Comparison of ENCODE assay signal across 7 mouse cellular contexts in genomic region chr7:142371768-142372661, GRCm38 (mm10). TPM values are rescaled to one million over a fixed set of nuclear protein-coding genes. Genes with fewer than 3 reads are reported as not detected.
DNase-seq lines count a peak whose midpoint lies in the region; ATAC-seq and TF ChIP-seq lines count a peak whose summit lies in the region.

No protein-coding gene starts in this region.

- 0 out of 2 replicates have a peak, but pooled peaks cover 6% of the 10 kb centered on the region for H3K4me1 ChIP-seq in forebrain, postnatal 0 days (ENCODE audit: insufficient read depth)
- H3K4me1 ChIP-seq in limb, embryonic 12.5 days (replicated peaks), result peaks cover 13% of the 10 kb centered on the region
- H3K4me1 ChIP-seq in midbrain, embryonic 16.5 days (ENCODE audit: control insufficient read depth, insufficient read depth, low read length), result peaks cover 3% of the 10 kb centered on the region; the same call in 1 of the 2 replicates

- H3K27me3 ChIP-seq in forebrain, postnatal 0 days (ENCODE audit: insufficient read depth, low read length), result 0 out of 2 replicates have a peak, but pooled peaks cover 7% of the 10 kb centered on the region
- H3K27me3 ChIP-seq in limb, embryonic 12.5 days, result peaks cover 69% of the 10 kb centered on the region
- peaks cover 28% of the 10 kb centered on the region for H3K27me3 ChIP-seq in midbrain, embryonic 16.5 days (ENCODE audit: control insufficient read depth, insufficient read depth, low read depth, low read length)

- ATAC-seq in forebrain, postnatal 0 days, result peak; percentile 46
- ATAC-seq in limb, embryonic 12.5 days (ENCODE audit: insufficient number of reproducible peaks, insufficient read depth, low FRiP score, low TSS enrichment, low read depth), result peak; percentile 28; the same call in 1 of the 2 replicates
- peak; percentile 59 for ATAC-seq in midbrain, embryonic 16.5 days

- no peak overlapping the region for H3K27ac ChIP-seq in forebrain, postnatal 0 days (ENCODE audit: low read depth, low read length)
- H3K27ac ChIP-seq in limb, embryonic 12.5 days, result no peak overlapping the region
- no peak overlapping the region for H3K27ac ChIP-seq in midbrain, embryonic 16.5 days (ENCODE audit: low read length)

- peaks cover 20% of the 10 kb centered on the region for H3K36me3 ChIP-seq in forebrain, postnatal 0 days (ENCODE audit: insufficient read depth)
- peaks cover 20% of the 10 kb centered on the region for H3K36me3 ChIP-seq in limb, embryonic 12.5 days
- H3K36me3 ChIP-seq in midbrain, embryonic 16.5 days (ENCODE audit: control insufficient read depth, insufficient read depth, low read length), result peaks cover 18% of the 10 kb centered on the region

- H3K9ac ChIP-seq in forebrain, postnatal 0 days, result peak overlapping the region; percentile 39
- peak overlapping the region; percentile 48; the same call in 1 of the 2 replicates for H3K9ac ChIP-seq in limb, embryonic 12.5 days (replicated peaks)
- H3K9ac ChIP-seq in midbrain, embryonic 16.5 days (ENCODE audit: low read depth, low read length), result peak overlapping the region; percentile 62

- WGBS in forebrain, postnatal 0 days, result 2% methylated on average over 58 of the region's 64 CpGs
- WGBS in limb, embryonic 12.5 days, result 2% methylated on average over 59 of the region's 64 CpGs
- 2% methylated on average over 61 of the region's 64 CpGs for WGBS in midbrain, embryonic 16.5 days

- H3K4me2 ChIP-seq in forebrain, postnatal 0 days (ENCODE audit: low read depth), result peak overlapping the region; percentile 85
- H3K4me2 ChIP-seq in limb, embryonic 12.5 days, result peak overlapping the region; percentile 79
- peak overlapping the region; percentile 73 for H3K4me2 ChIP-seq in midbrain, embryonic 16.5 days (ENCODE audit: low read length)

- H3K9me3 ChIP-seq in forebrain, postnatal 0 days (ENCODE audit: low read length), result no peaks in the 10 kb centered on the region
- H3K9me3 ChIP-seq in limb, embryonic 12.5 days, result no peaks in the 10 kb centered on the region
- H3K9me3 ChIP-seq in midbrain, embryonic 16.5 days (replicated peaks; ENCODE audit: control insufficient read depth, low read length, poor library complexity, severe bottlenecking), result no peaks in the 10 kb centered on the region

- TF ChIP-seq CTCF in forebrain, postnatal 0 days (IDR thresholded peaks at IDR 0.05; ENCODE audit: low read depth), result no peak

- peak; percentile 28 to 43 for DNase-seq in spleen, postnatal 10 days (ENCODE audit: low spot score in 2 of 2)
- DNase-seq in spleen, postnatal 14 days (ENCODE audit: low spot score in 2 of 2), result no peak
- DNase-seq in cerebellum, adult 11-12 months, result peak; percentile 71
- no peak for DNase-seq in forebrain, postnatal 0 days
- no peak for DNase-seq in c-Kit-positive CD71-positive TER-119-positive erythroid progenitor cells, embryonic 14.5 days (ENCODE audit: low spot score)

- peak overlapping the region; percentile 44 for H3K4me3 ChIP-seq in forebrain, postnatal 0 days (ENCODE audit: low read depth, low read length)
- peak overlapping the region; percentile 46 for H3K4me3 ChIP-seq in limb, embryonic 12.5 days (replicated peaks)
- peak overlapping the region; percentile 44 for H3K4me3 ChIP-seq in midbrain, embryonic 16.5 days (ENCODE audit: low read depth, low read length)

RNA-seq across cellular contexts. Expression of gene Ifitm10, which starts 1.5 kb away (rescaled TPM):
- total RNA-seq in forebrain, postnatal 0 days (2014; rRNA removed), result 5.6 and 6.6 TPM in 2 replicates
- polyA plus RNA-seq in forebrain, postnatal 0 days (2015; fragmentation: Nextera tagmentation; extraction: Ambion mirVana), result 10.2 and 13.0 TPM in 2 replicates
- polyA plus RNA-seq in limb, embryonic 12.5 days (2016; fragmentation: Nextera tagmentation; extraction: Ambion mirVana), result 0.27 and 0.33 TPM in 2 replicates
- 11.3 and 14.1 TPM in 2 replicates for polyA plus RNA-seq in midbrain, embryonic 16.5 days (2015; fragmentation: Nextera tagmentation; extraction: Ambion mirVana)

RNA-seq across cellular contexts. Expression of gene Gm49369, which starts 10.5 kb away (rescaled TPM):
- 21.2 and 45.2 TPM in 2 replicates for total RNA-seq in forebrain, postnatal 0 days (2014; rRNA removed)
- 0.60 TPM in 1 of 2 replicates, not detected in the other for polyA plus RNA-seq in forebrain, postnatal 0 days (2015; fragmentation: Nextera tagmentation; extraction: Ambion mirVana)
- polyA plus RNA-seq in limb, embryonic 12.5 days (2016; fragmentation: Nextera tagmentation; extraction: Ambion mirVana), result 0.63 and 3.4 TPM in 2 replicates
- polyA plus RNA-seq in midbrain, embryonic 16.5 days (2015; fragmentation: Nextera tagmentation; extraction: Ambion mirVana), result 2.5 and 3.4 TPM in 2 replicates

RNA-seq across cellular contexts. Expression of gene Ctsd, which starts 15.8 kb away (rescaled TPM):
- total RNA-seq in forebrain, postnatal 0 days (2014; rRNA removed), result 243 and 366 TPM in 2 replicates
- polyA plus RNA-seq in forebrain, postnatal 0 days (2015; fragmentation: Nextera tagmentation; extraction: Ambion mirVana), result 313 and 338 TPM in 2 replicates
- 135 and 145 TPM in 2 replicates for polyA plus RNA-seq in limb, embryonic 12.5 days (2016; fragmentation: Nextera tagmentation; extraction: Ambion mirVana)
- 243 and 289 TPM in 2 replicates for polyA plus RNA-seq in midbrain, embryonic 16.5 days (2015; fragmentation: Nextera tagmentation; extraction: Ambion mirVana)

Comparison
In these comparisons a context has a peak if more than half of its experiments do, and no peak if none do; other contexts are left out.
1. DNase-seq: peak in spleen, postnatal 10 days (2 of 2) and cerebellum, adult 11-12 months (single experiment); none in spleen, postnatal 14 days (0 of 2), forebrain, postnatal 0 days (single experiment) and c-Kit-positive CD71-positive TER-119-positive erythroid progenitor cells, embryonic 14.5 days (single experiment).
2. Peak in every context shown above with its lines, with median percentiles within 50 percentile points of each other: ATAC-seq, H3K4me2 ChIP-seq, H3K4me3 ChIP-seq and H3K9ac ChIP-seq.